Mouse (Mus musculus): ENCODE data around the gene Gnaq. TPM values are rescaled to one million over a fixed set of nuclear protein-coding genes. Genes with fewer than 3 reads are reported as not detected.

The Gnaq gene
- polyA plus RNA-seq, 1 experiment from 2014 or later, result 59.0 TPM

GRCm38 (mm10) chr19:16118421-16118820 is 14.2 kb upstream of the Gnaq start:
- no peak for ATAC-seq (ENCODE audit: low read depth)
- Histone ChIP-seq H3K4me2 (ENCODE audit: low read depth, low read length) (no peak overlapping the region), H3K27me3 (ENCODE audit: control insufficient read depth, insufficient read depth, low read length) (no peaks in the 10 kb centered on the region), H3K4me1 (ENCODE audit: control insufficient read depth, insufficient read depth, low read length) (no peaks in the 10 kb centered on the region), H3K9ac (replicated peaks; ENCODE audit: low read depth, low read length) (no peak overlapping the region), H3K4me3 (ENCODE audit: low read depth, low read length) (no peak overlapping the region), H3K27ac (ENCODE audit: low read depth, low read length) (no peak overlapping the region), H3K36me3 (ENCODE audit: control insufficient read depth, insufficient read depth, low read length) (no peaks in the 10 kb centered on the region), H3K9me3 (ENCODE audit: control insufficient read depth, low read length) (no peaks in the 10 kb centered on the region)
- WGBS, result 86% methylated on average over 4 of the region's 4 CpGs

DNA sequence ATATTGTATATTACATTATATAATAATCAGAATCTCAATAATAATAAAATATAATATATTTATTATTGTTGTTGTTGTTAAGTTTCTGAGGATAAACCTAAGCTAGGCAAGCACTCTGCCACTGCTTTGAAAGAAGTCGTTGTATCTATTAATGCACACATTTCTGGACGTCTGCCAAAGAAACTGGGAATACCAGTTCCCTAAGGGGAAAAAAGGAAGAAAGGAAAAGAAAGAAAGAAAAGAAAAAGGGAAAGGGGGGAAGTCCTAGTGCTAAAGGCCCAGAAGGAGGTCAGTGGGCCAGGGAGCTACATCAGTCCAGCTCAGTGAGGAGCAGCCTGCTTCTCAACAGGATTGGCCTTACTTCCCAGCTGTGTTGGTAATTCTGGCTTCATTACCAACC is 11.3 kb upstream of the Gnaq start:
- ATAC-seq (ENCODE audit: low read depth), result no peak
- no peak overlapping the region for H3K9ac ChIP-seq (replicated peaks; ENCODE audit: low read depth, low read length)
- H3K9me3 ChIP-seq (ENCODE audit: control insufficient read depth, low read length), result no peaks in the 10 kb centered on the region
- no peaks in the 10 kb centered on the region for H3K27me3 ChIP-seq (ENCODE audit: control insufficient read depth, insufficient read depth, low read length)
- H3K27ac ChIP-seq (ENCODE audit: low read depth, low read length), result no peak overlapping the region
- no peak overlapping the region for H3K4me2 ChIP-seq (ENCODE audit: low read depth, low read length)
- WGBS, result 49% methylated on average over 2 of the region's 2 CpGs
- no peak overlapping the region for H3K4me3 ChIP-seq (ENCODE audit: low read depth, low read length)
- no peaks in the 10 kb centered on the region for H3K4me1 ChIP-seq (ENCODE audit: control insufficient read depth, insufficient read depth, low read length)
- H3K36me3 ChIP-seq (ENCODE audit: control insufficient read depth, insufficient read depth, low read length), result no peaks in the 10 kb centered on the region

DNA sequence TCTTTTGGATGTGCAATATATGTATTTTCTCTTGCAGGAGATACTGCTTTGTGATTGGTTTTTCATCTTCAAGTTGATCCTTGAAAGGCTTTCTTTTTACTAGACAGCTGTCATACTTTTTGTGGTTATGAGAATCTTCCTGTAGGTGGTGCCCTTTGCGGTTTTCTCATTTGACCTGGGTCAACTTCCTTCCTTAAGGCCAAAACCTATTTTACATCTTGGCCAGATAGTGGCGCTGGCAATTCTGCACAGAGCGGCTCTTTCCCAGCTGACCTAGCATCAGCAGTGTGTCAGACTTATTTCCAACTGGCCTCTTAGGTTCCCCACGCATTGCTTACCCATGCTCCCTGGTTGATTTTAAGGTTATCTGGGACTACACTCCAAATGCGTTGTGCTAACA is 3.9 kb upstream of the Gnaq start:
- no peaks in the 10 kb centered on the region for H3K4me1 ChIP-seq (ENCODE audit: control insufficient read depth, insufficient read depth, low read length)
- no peak overlapping the region for H3K4me3 ChIP-seq (ENCODE audit: low read depth, low read length)
- no peak overlapping the region for H3K4me2 ChIP-seq (ENCODE audit: low read depth, low read length)
- ATAC-seq (ENCODE audit: low read depth), result no peak
- H3K36me3 ChIP-seq (ENCODE audit: control insufficient read depth, insufficient read depth, low read length), result no peaks in the 10 kb centered on the region
- H3K9me3 ChIP-seq (ENCODE audit: control insufficient read depth, low read length), result no peaks in the 10 kb centered on the region
- no peak overlapping the region for H3K9ac ChIP-seq (replicated peaks; ENCODE audit: low read depth, low read length)
- 52% methylated on average over 5 of the region's 5 CpGs for WGBS
- H3K27me3 ChIP-seq (ENCODE audit: control insufficient read depth, insufficient read depth, low read length), result no peaks in the 10 kb centered on the region
- no peak overlapping the region for H3K27ac ChIP-seq (ENCODE audit: low read depth, low read length)

DNA sequence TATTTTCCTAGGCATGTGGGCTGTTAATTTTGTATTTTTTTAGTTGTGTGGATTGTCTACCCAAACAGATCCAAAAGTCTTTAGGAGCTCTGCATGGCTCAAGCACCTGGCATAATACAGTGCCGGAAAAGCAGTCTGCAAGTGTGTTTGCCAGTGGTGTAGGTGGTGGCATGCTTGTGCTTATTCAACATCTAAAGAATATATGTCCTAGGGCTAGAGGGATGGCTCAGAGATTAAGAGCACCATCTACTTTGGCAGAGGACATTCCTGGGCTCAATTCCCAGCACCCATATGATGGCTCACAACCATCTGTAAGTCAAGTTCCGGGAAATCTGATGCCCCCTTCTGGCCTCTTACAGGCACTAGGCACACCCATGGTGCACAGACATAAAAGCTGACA is 3.5 kb upstream of the Gnaq start:
- H3K27ac ChIP-seq (ENCODE audit: low read depth, low read length), result no peak overlapping the region
- no peak overlapping the region for H3K4me2 ChIP-seq (ENCODE audit: low read depth, low read length)
- H3K4me3 ChIP-seq (ENCODE audit: low read depth, low read length), result no peak overlapping the region
- no peak overlapping the region for H3K9ac ChIP-seq (replicated peaks; ENCODE audit: low read depth, low read length)
- H3K27me3 ChIP-seq (ENCODE audit: control insufficient read depth, insufficient read depth, low read length), result no peaks in the 10 kb centered on the region
- H3K9me3 ChIP-seq (ENCODE audit: control insufficient read depth, low read length), result no peaks in the 10 kb centered on the region
- WGBS, result 96% methylated on average over 2 of the region's 2 CpGs
- H3K36me3 ChIP-seq (ENCODE audit: control insufficient read depth, insufficient read depth, low read length), result no peaks in the 10 kb centered on the region
- no peak for ATAC-seq (ENCODE audit: low read depth)
- no peaks in the 10 kb centered on the region for H3K4me1 ChIP-seq (ENCODE audit: control insufficient read depth, insufficient read depth, low read length)

GRCm38 (mm10) chr19:16130476-16130875 is 2.2 kb upstream of the Gnaq start:
- Histone ChIP-seq H3K4me2 (ENCODE audit: low read depth, low read length) (no peak overlapping the region), H3K4me3 (ENCODE audit: low read depth, low read length) (no peak overlapping the region), H3K27me3 (ENCODE audit: control insufficient read depth, insufficient read depth, low read length) (no peaks in the 10 kb centered on the region), H3K4me1 (ENCODE audit: control insufficient read depth, insufficient read depth, low read length) (peaks cover 6% of the 10 kb centered on the region), H3K36me3 (ENCODE audit: control insufficient read depth, insufficient read depth, low read length) (no peaks in the 10 kb centered on the region), H3K9ac (replicated peaks; ENCODE audit: low read depth, low read length) (no peak overlapping the region), H3K9me3 (ENCODE audit: control insufficient read depth, low read length) (no peaks in the 10 kb centered on the region), H3K27ac (ENCODE audit: low read depth, low read length) (no peak overlapping the region)
- 61% methylated on average over 3 of the region's 3 CpGs for WGBS
- ATAC-seq (ENCODE audit: low read depth), result no peak

GRCm38 (mm10) chr19:16131831-16132230 is 800 bp upstream of the Gnaq start:
- Histone ChIP-seq H3K4me1 (ENCODE audit: control insufficient read depth, insufficient read depth, low read length) (peaks cover 15% of the 10 kb centered on the region), H3K27ac (ENCODE audit: low read depth, low read length) (peak overlapping the region; percentile 99), H3K9ac (replicated peaks; ENCODE audit: low read depth, low read length) (peak overlapping the region; percentile 99), H3K9me3 (ENCODE audit: control insufficient read depth, low read length) (no peaks in the 10 kb centered on the region), H3K27me3 (ENCODE audit: control insufficient read depth, insufficient read depth, low read length) (no peaks in the 10 kb centered on the region), H3K4me2 (ENCODE audit: low read depth, low read length) (peak overlapping the region; percentile 84), H3K4me3 (ENCODE audit: low read depth, low read length) (peak overlapping the region; percentile 94), H3K36me3 (ENCODE audit: control insufficient read depth, insufficient read depth, low read length) (no peaks in the 10 kb centered on the region)
- peak; percentile 0; the same call in 1 of the 2 replicates for ATAC-seq (ENCODE audit: low read depth)
- WGBS, result 13% methylated on average over 6 of the region's 6 CpGs

DNA sequence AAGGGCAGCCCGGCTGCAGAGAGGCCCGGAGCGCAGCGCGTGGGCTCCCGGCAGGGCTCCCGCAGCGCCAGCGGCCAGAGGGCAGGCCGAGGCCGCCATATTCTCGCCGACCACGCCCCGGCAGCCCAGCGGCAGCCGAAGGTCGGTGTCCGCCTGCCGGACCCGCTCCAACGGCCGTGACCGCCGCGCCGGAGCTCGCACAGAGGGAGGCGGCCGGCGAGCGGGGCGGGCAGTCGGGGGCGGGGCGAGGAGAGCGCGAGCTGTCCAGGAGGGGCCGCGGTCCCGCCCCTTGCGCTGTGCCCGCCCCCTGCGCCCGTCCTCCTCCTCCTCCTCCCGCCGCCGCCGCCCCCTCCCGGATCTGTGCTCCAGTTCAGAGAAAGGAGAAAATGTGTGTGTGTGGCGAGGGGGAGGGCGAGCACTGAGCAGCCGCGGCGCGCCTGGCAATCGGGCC is 266 bp upstream of the Gnaq start:
- WGBS, result under 1% methylated on average over 36 of the region's 57 CpGs
- H3K9ac ChIP-seq (replicated peaks; ENCODE audit: low read depth, low read length), result peak overlapping the region; percentile 99
- peaks cover 18% of the 10 kb centered on the region for H3K4me1 ChIP-seq (ENCODE audit: control insufficient read depth, insufficient read depth, low read length)
- peak; percentile 91 for ATAC-seq (ENCODE audit: low read depth)
- peak overlapping the region; percentile 94 for H3K4me3 ChIP-seq (ENCODE audit: low read depth, low read length)
- H3K4me2 ChIP-seq (ENCODE audit: low read depth, low read length), result peak overlapping the region; percentile 84
- peak overlapping the region; percentile 99 for H3K27ac ChIP-seq (ENCODE audit: low read depth, low read length)
- no peaks in the 10 kb centered on the region for H3K36me3 ChIP-seq (ENCODE audit: control insufficient read depth, insufficient read depth, low read length)
- H3K9me3 ChIP-seq (ENCODE audit: control insufficient read depth, low read length), result no peaks in the 10 kb centered on the region
- H3K27me3 ChIP-seq (ENCODE audit: control insufficient read depth, insufficient read depth, low read length), result no peaks in the 10 kb centered on the region

DNA sequence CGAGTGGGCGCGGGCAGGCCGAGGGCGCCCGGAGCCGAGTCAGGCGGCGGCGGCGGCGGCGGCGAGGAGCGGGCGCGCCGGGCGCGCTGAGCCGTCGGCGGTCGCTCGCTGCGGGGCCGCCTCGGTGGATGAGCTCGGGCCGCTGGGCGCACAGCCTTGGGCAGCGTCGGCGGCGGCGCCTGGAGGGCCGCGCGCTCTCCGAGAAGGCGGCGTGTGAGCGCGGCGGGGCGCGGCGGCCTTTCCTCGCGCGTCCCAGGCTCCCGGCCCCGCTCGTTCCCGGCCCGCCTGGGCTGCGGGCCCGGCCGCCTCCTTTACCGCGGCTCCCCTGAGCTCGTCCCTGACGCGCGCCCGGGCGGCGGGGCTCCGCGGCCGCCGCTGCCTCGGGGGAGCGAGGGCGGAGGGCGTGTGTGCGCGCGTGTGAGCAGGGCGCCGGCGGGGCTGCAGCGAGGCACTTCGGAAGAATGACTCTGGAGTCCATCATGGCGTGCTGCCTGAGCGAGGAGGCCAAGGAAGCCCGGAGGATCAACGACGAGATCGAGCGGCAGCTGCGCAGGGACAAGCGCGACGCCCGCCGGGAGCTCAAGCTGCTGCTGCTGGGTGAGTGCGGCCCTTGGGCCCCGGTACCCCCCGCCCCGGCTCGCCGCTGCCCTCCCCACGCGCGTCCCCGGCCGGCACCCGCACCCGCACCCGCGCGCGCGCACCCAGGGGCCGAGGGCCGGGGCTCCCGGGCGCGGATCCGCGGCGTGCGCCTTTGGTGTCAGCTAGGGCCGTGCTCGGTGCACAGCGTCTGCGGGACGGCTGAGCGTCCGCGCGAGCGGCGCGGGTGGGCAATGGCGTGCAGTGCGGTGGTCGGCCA is 462 bp downstream of the Gnaq start:
- H3K4me1 ChIP-seq (ENCODE audit: control insufficient read depth, insufficient read depth, low read length), result peaks cover 25% of the 10 kb centered on the region
- no peaks in the 10 kb centered on the region for H3K36me3 ChIP-seq (ENCODE audit: control insufficient read depth, insufficient read depth, low read length)
- peak overlapping the region; percentile 94 for H3K4me3 ChIP-seq (ENCODE audit: low read depth, low read length)
- peak overlapping the region; percentile 84 for H3K4me2 ChIP-seq (ENCODE audit: low read depth, low read length)
- under 1% methylated on average over 94 of the region's 139 CpGs for WGBS
- no peaks in the 10 kb centered on the region for H3K27me3 ChIP-seq (ENCODE audit: control insufficient read depth, insufficient read depth, low read length)
- no peaks in the 10 kb centered on the region for H3K9me3 ChIP-seq (ENCODE audit: control insufficient read depth, low read length)
- H3K27ac ChIP-seq (ENCODE audit: low read depth, low read length), result peak overlapping the region; percentile 99
- ATAC-seq (ENCODE audit: low read depth), result peak; percentile 69
- peak overlapping the region; percentile 99 for H3K9ac ChIP-seq (replicated peaks; ENCODE audit: low read depth, low read length)

DNA sequence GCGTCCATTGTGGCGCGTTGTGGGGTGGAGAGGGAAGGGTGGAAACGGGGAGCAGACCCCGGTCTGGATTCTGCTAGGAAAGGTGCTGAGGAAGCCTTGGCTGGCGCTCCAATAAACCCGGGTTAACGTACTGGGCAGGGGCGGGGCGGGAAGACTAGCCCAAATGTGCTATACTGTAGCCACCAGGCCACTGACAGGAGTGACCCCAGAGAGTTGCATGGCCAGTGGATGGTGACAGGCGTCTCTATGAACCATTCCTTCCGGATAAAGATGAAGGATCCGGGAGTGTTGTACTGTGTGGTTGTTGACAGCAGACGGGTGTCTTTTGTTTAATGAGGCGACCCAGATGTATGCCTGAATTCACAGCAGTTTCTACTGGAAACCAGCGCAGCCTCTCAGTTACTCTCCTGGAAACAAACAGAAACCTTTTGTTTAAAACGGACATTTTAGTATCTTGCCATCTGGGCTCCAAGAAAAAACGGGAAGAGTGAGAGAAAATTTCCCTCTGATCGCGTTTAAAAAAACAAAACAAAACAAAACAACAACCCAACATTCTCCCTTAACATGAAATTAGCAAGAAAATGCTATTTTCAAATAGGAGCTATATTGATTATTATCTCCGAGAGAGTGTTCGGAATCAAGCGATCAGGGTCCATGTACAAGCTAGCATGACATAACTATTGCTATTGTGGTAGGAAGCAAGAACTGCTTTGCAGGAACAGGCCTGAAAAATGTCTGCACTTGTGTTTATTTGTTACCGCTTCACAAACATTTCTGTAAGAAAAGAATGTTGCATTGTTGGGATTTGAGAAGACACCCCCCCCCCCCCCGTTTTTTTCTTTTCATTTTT is 1.3 kb downstream of the Gnaq start:
- Histone ChIP-seq H3K4me2 (ENCODE audit: low read depth, low read length) (peak overlapping the region; percentile 84), H3K4me1 (ENCODE audit: control insufficient read depth, insufficient read depth, low read length) (peaks cover 34% of the 10 kb centered on the region), H3K36me3 (ENCODE audit: control insufficient read depth, insufficient read depth, low read length) (no peaks in the 10 kb centered on the region), H3K27me3 (ENCODE audit: control insufficient read depth, insufficient read depth, low read length) (no peaks in the 10 kb centered on the region), H3K27ac (ENCODE audit: low read depth, low read length) (peak overlapping the region; percentile 99), H3K9me3 (ENCODE audit: control insufficient read depth, low read length) (no peaks in the 10 kb centered on the region), H3K9ac (replicated peaks; ENCODE audit: low read depth, low read length) (peak overlapping the region; percentile 99), H3K4me3 (ENCODE audit: low read depth, low read length) (peak overlapping the region; percentile 94)
- peak; percentile 23 for ATAC-seq (ENCODE audit: low read depth)
- 7% methylated on average over 25 of the region's 25 CpGs for whole genome bisulfite sequencing

All from neural tube, embryonic 14.5 days (tissue).